Mouse (Mus musculus) inflammation-experienced regulatory T-cells, adult 6 months (primary cell): ENCODE results near the gene Neurl2. TPM values are rescaled to one million over a fixed set of nuclear protein-coding genes. Genes with fewer than 3 reads are reported as not detected.
"Not testable (repeated sequence)": the region's sequence is repeated elsewhere in the genome, so short reads cannot be mapped to it uniquely, and the experiment has no call there.

Experiments used
- ATAC-seq: one replicate; pipeline ENCODE4 v1.8.0; 2017
- polyA plus RNA-seq, 3 experiments: library from polyadenylated mRNA; unstranded; fragments of 100-300 nt; shearing (Covaris generic); gene quantifications; one replicate each; pipeline ENCODE4 v1.2.1; 2017

Gene Neurl2
- polyA plus RNA-seq, 3 experiments from 2014 or later = 1.0 to 2.7 (median 1.1) TPM

- ATAC-seq = no peak
Measured at GRCm38 (mm10) chr2:164857842-164858553, 24.7 kb upstream of the Neurl2 start.

- ATAC-seq = peak; percentile 78
Measured at GRCm38 (mm10) chr2:164857101-164857821, 24.0 kb upstream of the Neurl2 start, which contains the start of gene Pltp. Gene Pltp (minus strand): TSS chr2:164857711.

GRCm38 (mm10) chr2:164856309-164857100, 23.2 kb upstream of the Neurl2 start:
- peak; percentile 42 for ATAC-seq

- ATAC-seq = not testable (repeated sequence)
Measured at GRCm38 (mm10) chr2:164855572-164855971, 22.3 kb upstream of the Neurl2 start.

GRCm38 (mm10) chr2:164850061-164850460, 16.8 kb upstream of the Neurl2 start:
- peak; percentile 97 for ATAC-seq

DNA sequence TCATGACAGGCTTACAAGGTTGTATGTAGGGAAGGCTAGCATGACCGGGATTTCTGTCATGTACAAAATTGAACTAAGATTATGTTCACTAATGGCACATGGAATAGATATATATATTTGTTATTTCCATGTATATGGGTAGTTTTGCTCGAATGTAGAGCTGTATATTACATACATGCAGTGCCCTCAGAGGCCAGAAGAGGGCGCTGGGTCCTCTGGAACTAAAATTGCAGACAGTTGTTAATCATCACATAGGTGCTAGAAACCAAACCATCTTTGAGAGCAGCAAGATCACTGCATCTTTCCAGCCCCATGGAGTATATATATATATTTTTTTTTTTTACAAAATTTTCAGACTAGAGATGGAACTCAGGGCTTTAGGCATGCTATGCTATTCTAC, 12.5 kb upstream of the Neurl2 start:
- no peak for ATAC-seq

DNA sequence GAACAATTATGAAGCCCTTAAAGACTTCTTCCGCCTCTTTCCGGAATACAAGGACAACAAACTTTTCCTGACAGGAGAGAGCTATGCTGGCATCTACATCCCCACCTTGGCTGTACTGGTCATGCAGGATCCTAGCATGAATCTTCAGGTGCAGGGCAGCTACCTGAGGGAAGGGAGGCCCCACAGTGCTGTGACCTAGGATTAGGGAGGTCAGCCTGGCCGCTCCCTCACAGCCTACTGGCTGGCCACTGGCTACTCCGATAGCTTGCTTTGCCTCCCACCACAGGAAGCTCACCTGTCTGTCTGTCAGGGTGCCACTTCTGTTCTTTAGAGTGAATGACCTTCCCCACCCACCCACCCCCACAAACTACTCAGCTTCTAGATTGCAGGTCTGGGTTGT, 1.9 kb upstream of the Neurl2 start:
- no peak for ATAC-seq

DNA sequence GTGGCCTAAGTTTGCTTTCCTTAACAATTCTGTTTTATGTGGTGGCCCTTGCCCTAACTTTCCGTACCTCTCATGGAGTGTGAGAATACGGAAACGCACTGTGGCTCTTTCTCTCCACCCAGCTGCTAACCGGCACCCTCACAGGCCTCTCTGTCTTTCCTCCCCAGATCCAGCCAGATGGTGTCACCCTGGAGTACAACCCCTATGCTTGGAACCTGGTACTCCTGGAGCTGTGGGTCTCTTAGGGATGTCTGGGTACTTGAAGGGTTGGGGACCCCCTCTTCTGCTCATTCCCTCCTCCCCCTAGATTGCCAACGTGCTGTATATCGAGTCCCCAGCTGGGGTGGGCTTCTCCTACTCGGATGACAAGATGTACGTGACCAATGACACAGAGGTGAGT, 1.3 kb upstream of the Neurl2 start:
- ATAC-seq = no peak

- ATAC-seq = peak; percentile 85
Measured at GRCm38 (mm10) chr2:164832748-164833301, 431 bp downstream of the Neurl2 start, which contains the start of gene Ctsa. Gene Ctsa (plus strand): TSS chr2:164832873.

DNA sequence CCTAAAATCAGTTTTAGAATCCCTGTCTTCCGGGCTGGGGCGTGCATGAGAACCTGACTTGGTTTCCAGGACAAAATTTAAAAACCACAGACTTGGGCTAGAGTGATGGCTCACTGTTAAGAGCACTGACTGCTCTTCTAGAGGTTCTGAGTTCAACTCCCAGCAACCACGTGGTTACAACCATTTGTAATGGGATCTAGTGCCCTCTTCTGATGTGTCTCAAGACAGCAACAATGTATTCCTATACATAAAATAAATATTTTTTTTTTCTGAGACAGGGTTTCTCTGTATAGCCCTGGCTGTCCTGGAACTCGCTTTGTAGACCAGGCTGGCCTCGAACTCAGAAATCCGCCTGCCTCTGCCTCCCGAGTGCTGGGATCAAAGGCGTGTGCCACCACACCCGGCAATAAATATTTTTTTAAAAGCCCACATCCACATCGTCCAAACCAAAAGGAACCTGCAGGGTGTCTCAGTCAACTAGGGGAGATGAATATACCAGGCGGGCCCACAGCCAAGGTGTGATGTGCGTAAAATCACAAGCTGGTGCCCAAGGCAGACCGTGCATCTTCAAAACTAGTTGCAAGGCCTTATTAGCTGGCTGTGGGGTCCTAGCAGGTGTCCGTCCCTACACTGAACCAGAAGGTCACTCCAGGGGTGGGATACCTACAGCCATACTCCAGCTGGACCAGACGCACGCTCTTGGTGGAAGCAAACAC, 1.1 kb downstream of the Neurl2 start:
- ATAC-seq = no peak

DNA sequence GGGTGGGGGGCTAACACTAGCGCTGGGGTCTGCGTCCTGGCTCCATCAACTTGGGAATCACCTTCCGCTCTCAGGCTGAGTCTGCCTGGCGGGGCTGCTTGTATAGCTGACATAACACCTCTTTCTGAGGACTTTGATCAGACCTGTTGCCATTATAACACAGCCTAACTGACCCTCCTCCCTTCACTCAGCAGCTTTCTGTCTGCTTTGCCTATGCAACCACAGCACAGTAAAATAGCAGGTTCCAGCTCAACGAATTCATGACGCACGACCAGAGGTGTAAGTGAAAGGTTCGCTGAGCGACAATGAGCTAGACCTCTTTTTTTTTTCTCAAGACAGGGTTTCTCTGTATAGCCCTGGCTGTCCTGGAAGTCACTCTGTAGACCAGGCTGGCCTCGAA, 2.2 kb downstream of the Neurl2 start:
- no peak for ATAC-seq

DNA sequence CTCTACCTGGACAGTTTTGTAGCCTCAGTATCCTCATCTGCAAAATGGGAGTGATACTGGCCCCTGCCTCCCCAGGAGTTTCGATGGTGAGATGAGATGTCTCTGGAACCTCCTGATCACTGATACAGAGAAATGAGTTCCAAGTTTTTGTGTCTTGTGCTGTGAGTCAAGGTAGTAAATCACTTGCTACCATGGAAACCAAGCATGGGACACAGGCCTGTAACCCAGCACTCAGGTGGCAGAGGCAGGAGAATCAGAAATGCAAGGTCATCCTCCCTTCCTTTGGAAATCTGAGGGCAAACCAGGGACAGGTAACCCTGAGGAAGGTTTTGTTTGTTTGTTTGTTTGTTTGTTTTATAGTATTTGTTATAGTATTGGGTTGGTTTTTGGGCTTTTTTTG, 4.2 kb downstream of the Neurl2 start:
- no peak for ATAC-seq

DNA sequence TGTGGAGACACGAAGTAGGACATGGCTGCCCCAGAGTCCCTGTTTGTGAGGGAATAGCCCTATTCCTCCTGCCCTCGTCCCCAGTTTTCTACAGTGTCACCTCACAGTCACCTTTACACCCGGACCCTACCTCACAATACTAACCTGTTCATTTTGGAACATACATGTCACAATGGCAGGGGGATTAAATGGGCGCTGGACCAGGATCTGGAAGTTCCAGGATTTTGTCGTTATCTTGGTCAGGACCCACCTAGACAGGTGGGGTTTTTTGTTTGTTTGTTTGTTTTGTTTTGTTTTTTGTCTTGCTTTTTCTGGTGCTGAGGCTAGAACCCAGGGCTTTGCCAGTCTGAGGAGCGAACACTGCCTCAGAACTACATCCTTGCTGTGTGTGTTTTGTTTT, 4.8 kb downstream of the Neurl2 start, which contains the start of gene Spata25:
Gene Spata25 (minus strand): TSS at position 101 of the 400 bp plus-strand sequence.
- ATAC-seq = no peak

- no peak for ATAC-seq
Measured at GRCm38 (mm10) chr2:164827146-164827850, 6.0 kb downstream of the Neurl2 start.

DNA sequence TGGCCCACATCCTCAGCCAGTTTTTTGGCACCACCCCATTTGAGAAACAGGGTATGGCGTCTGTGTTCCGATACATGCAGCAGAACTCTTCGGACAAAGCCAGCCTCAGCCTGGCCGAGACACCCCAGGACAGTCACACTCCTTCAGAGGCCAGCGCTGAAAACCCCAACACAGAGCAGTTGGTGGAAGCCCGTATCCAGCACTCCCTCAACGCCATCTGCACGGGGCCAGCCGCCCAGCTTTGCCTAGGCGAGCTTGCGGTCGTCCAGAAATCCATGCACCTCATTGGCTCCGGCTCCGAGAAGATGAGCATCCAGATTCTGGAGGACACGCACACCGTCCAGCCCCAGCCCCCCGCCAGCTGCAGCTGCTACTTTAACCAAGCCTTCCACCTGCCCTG, 7.7 kb downstream of the Neurl2 start:
- no peak for ATAC-seq

- ATAC-seq = no peak
Measured at GRCm38 (mm10) chr2:164823969-164824368, 9.3 kb downstream of the Neurl2 start.

- peak; percentile 6 for ATAC-seq
Measured at GRCm38 (mm10) chr2:164823181-164823585, 10.1 kb downstream of the Neurl2 start.

GRCm38 (mm10) chr2:164822636-164823165, 10.6 kb downstream of the Neurl2 start, which contains the start of gene Zswim1:
Gene Zswim1 (plus strand): TSS chr2:164822686.
- peak; percentile 100 for ATAC-seq

DNA sequence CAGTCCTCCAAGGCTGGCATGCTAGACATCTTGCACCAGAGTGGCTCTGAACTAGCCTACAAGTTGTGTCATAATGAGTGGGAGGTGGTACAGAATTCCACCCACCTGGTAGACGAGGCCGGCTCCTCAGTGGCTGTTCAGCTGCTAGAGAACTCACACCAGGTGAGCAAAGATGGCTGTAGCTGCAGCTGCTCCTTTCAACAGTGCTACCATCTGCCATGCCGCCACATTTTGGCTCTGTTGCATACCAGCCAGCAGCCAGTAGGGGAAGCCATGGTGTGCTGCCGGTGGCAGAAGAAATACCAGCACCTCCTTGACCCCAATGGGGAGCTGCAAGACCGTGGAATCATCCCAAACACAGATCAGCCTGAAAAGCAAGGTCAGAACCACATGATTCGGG, 12.2 kb downstream of the Neurl2 start:
- no peak for ATAC-seq

- no peak for ATAC-seq
Measured at GRCm38 (mm10) chr2:164817703-164818102, 15.6 kb downstream of the Neurl2 start.

DNA sequence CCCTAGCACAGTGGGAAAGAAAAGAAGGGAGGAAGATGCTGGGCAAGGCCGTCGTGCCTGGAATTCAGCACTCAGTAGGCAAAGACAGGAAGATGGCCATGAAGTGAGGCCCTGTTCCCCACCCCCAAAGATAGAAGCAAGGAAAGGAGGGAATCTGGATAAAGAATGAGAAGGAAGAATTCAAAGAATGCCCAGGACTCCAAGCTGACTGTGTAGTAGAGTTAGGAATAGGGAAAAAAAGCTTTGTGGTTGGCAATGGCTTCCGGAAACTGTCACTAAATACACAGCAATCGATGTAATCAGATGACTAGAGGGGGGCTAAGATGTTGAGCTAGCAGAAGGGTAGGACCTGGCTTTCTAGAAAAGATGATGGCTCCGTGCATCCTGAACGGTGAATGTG, 16.1 kb downstream of the Neurl2 start:
- ATAC-seq = no peak
